Mouse (Mus musculus): ENCODE data around the gene Lactb.

- TF ChIP-seq CTCF (IDR thresholded peaks at IDR 0.05; ENCODE audit: low read depth, low read length) (no peak), POLR2A (IDR thresholded peaks at IDR 0.05; ENCODE audit: extremely low read depth, insufficient read depth, low read length) (peak; percentile 59; the same call in 1 of the 2 replicates)
Measured at GRCm38 (mm10) chr9:66919382-66919971, 55.8 kb downstream of the Lactb start, which contains the start of gene Rab8b.
